Mouse (Mus musculus) hindlimb bud, embryonic 11.5 days (tissue): Measurements from ENCODE around the gene Mindy4.

Experiments
- DNase-seq: peaks from one replicate; pipeline ENCODE4 v3.0.0-alpha.2; 2012; ENCODE audit warnings: low read depth, low spot score; ENCODE audit errors: extremely low spot score

The Mindy4 gene

GRCm38 (mm10) chr6:55358731-55359143 is 155.6 kb downstream of the Mindy4 start:
- no peak for DNase-seq

- DNase-seq, result no peak
These were observed 159.5 kb downstream of the Mindy4 start for GRCm38 (mm10) chr6:55362663-55363062.

DNA sequence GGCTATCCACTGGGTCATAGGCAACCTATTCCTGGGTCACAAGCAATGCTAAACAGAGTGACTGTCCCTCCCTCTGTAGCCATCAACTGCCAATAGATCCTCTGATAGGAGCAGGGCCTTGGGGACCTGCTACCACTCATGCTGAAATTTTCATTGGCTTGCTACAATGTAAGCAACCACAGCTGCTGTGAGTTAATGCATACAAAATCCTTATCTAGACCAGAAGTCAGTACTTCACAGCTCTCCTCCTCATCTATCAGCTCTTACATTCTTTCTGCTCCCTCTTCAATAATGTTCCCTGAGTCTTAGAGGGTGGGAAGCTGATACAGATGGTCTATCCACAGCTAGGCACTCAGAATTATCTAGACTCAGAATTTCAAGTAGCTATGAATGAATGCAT is 163.9 kb downstream of the Mindy4 start:
- DNase-seq, result no peak
